Mouse (Mus musculus) embryonic facial prominence, embryonic 15.5 days (tissue): Measurements from ENCODE around the gene Mslnl. TPM values are rescaled to one million over a fixed set of nuclear protein-coding genes. Genes with fewer than 3 reads are reported as not detected.

ENCODE experiments used
- ATAC-seq: fragments of 200-750 bp; cut with Nextera tagmentation; 2 replicates; pipeline ENCODE4 v1.8.0; 2017; ENCODE audit warnings: low read depth, moderate TSS enrichment; ENCODE audit not compliant: insufficient number of reproducible peaks, low FRiP score, low TSS enrichment
- H3K27ac ChIP-seq: fragments of 300-500 bp; sonication (generic); replicated peaks from 2 replicates; pipeline ENCODE4 v1.5.1; 2015; ENCODE audit warnings: mild to moderate bottlenecking, inconsistent platforms
- H3K27me3 ChIP-seq: fragments of 300-500 bp; sonication (generic); 2 replicates; pipeline ENCODE4 v1.6.1; 2015; ENCODE audit warnings: inconsistent platforms
- H3K36me3 ChIP-seq: fragments of 300-500 bp; sonication (generic); 2 replicates; pipeline ENCODE4 v1.6.1; 2015; ENCODE audit warnings: mild to moderate bottlenecking, inconsistent platforms
- H3K4me1 ChIP-seq: fragments of 300-500 bp; sonication (generic); 2 replicates; pipeline ENCODE4 v1.6.1; 2015; ENCODE audit warnings: inconsistent platforms
- H3K4me2 ChIP-seq: fragments of 300-500 bp; sonication (generic); replicated peaks from 2 replicates; pipeline ENCODE4 v1.6.1; 2015; ENCODE audit warnings: mild to moderate bottlenecking, inconsistent platforms
- H3K4me3 ChIP-seq: fragments of 300-500 bp; sonication (generic); replicated peaks from 2 replicates; pipeline ENCODE4 v1.5.1; 2015; ENCODE audit warnings: mild to moderate bottlenecking, inconsistent platforms
- H3K9ac ChIP-seq: fragments of 300-500 bp; sonication (generic); 2 replicates; pipeline ENCODE4 v1.6.1; 2015; ENCODE audit warnings: inconsistent platforms
- H3K9me3 ChIP-seq: fragments of 300-500 bp; sonication (generic); replicated peaks from 2 replicates; pipeline ENCODE4 v1.6.1; 2016; ENCODE audit warnings: inconsistent platforms
- WGBS: fragments of 180-500 bp; shearing (Covaris S2); methylation state at CpG from one replicate; pipeline ENCODE4 v1.1.7; 2015; 5-methylcytosine and 5-hydroxymethylcytosine counted together
- polyA plus RNA-seq: library from polyadenylated mRNA; unstranded; fragments of >200 nt; fragmentation: Nextera tagmentation; extraction: Ambion mirVana; gene quantifications from 2 replicates; pipeline ENCODE4 v1.2.1, GENCODE M21; 2015

Mslnl gene
- polyA plus RNA-seq, 1 experiment from 2014 or later: 3.9 TPM

DNA sequence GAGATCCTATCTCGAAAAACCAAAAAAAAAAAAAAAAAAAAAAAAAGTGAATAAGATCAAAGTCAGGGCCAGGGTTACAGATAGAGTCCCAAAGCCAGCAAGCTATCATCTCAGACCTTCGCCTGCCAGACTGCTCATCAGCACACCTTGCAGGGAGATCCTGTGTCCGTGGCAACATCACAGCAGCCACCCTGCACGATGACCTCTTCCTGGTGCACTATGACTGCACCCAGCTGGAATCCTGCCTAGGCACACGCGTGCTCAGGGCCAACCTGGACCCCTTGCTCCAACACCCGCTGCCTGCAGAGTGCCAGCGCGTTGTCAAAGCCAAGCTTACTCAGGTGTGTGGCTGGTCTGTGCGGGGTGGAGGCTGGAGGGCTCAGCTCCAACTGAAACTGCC lies 8.5 kb downstream of the Mslnl start:
- no peaks in the 10 kb centered on the region for H3K4me1 ChIP-seq
- no peaks in the 10 kb centered on the region for H3K36me3 ChIP-seq
- WGBS: 73% methylated on average over 10 of the region's 10 CpGs
- H3K4me2 ChIP-seq: no peak overlapping the region
- H3K27ac ChIP-seq: no peak overlapping the region
- H3K9ac ChIP-seq: no peak overlapping the region
- no peaks in the 10 kb centered on the region for H3K27me3 ChIP-seq
- no peaks in the 10 kb centered on the region for H3K9me3 ChIP-seq
- ATAC-seq: no peak
- no peak overlapping the region for H3K4me3 ChIP-seq

DNA sequence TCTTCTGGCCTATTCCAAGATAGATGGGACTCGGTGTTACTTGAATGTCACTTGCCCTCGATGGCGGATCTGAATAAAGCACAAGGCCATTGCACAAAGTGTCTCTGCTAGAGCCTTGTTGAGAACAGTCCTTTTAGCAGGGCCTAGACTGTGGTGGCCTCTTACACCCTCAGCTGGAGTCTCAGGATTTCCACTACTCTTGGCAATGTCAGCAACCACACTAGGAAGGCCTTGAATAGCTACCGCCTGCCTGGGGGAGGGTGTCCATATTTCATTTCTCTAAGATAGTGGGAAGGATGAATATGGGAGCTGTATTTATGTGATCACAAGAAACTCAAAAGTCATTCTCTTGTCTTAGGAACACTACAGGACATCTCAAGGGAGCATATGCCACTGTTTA lies 12.4 kb downstream of the Mslnl start:
- H3K4me3 ChIP-seq: no peak overlapping the region
- no peaks in the 10 kb centered on the region for H3K9me3 ChIP-seq
- WGBS: 93% methylated on average over 4 of the region's 4 CpGs
- H3K27me3 ChIP-seq: no peaks in the 10 kb centered on the region
- peaks cover 7% of the 10 kb centered on the region; the same call in 1 of the 2 replicates for H3K4me1 ChIP-seq
- no peak overlapping the region for H3K27ac ChIP-seq
- no peak for ATAC-seq
- H3K36me3 ChIP-seq: no peaks in the 10 kb centered on the region
- H3K9ac ChIP-seq: no peak overlapping the region
- H3K4me2 ChIP-seq: no peak overlapping the region

- Histone ChIP-seq H3K4me3 (no peak overlapping the region), H3K4me2 (no peak overlapping the region), H3K36me3 (no peaks in the 10 kb centered on the region), H3K9ac (no peak overlapping the region), H3K4me1 (peaks cover 7% of the 10 kb centered on the region; the same call in 1 of the 2 replicates), H3K27ac (no peak overlapping the region), H3K9me3 (no peaks in the 10 kb centered on the region), H3K27me3 (no peaks in the 10 kb centered on the region)
- ATAC-seq: no peak
- 79% methylated on average over 6 of the region's 6 CpGs for WGBS
Measured at GRCm38 (mm10) chr17:25749314-25749713, 13.5 kb downstream of the Mslnl start.

DNA sequence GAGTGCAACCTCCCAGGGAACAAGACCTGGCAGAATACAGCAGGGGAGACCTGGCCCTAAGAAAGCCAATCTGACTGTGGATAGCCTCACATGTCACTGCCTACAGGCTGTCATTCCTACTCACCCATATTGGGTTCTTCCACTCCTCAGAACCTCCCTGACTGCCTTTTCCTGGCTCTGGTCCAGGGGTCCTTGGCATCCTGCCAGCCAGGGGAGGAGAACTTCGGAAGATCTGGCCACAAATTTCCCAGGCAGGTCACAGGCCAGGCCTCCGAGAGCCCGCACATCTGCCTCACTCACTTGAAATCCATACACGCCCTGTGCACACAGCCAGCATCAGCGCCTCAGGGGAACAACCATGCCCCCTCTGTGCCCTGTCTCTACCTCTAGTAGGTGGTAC lies 15.6 kb downstream of the Mslnl start:
- Histone ChIP-seq H3K27ac (no peak overlapping the region), H3K27me3 (no peaks in the 10 kb centered on the region), H3K4me2 (no peak overlapping the region), H3K4me3 (no peak overlapping the region), H3K4me1 (peaks cover 7% of the 10 kb centered on the region; the same call in 1 of the 2 replicates), H3K9me3 (no peaks in the 10 kb centered on the region), H3K36me3 (no peaks in the 10 kb centered on the region), H3K9ac (no peak overlapping the region)
- WGBS: 38% methylated on average over 5 of the region's 5 CpGs
- ATAC-seq: no peak

GRCm38 (mm10) chr17:25754241-25754640 lies 18.4 kb downstream of the Mslnl start, which contains the start of gene Msln:
TSS of gene Msln (minus strand) at chr17:25754378.
- H3K9ac ChIP-seq: no peak within 1 kb of the TSS
- H3K27ac ChIP-seq: no peak within 1 kb of the TSS
- no peaks in the 10 kb centered on the region for H3K27me3 ChIP-seq
- H3K4me2 ChIP-seq: no peak within 1 kb of the TSS
- WGBS: 82% methylated on average over 9 of the region's 9 CpGs
- no peaks in the 10 kb centered on the region for H3K36me3 ChIP-seq
- H3K4me1 ChIP-seq: peaks cover 7% of the 10 kb centered on the region; the same call in 1 of the 2 replicates
- no peak within 1 kb of the TSS for H3K4me3 ChIP-seq
- ATAC-seq: no peak
- no peaks in the 10 kb centered on the region for H3K9me3 ChIP-seq

- H3K9ac ChIP-seq: no peak overlapping the region
- no peak overlapping the region for H3K4me2 ChIP-seq
- no peak overlapping the region for H3K27ac ChIP-seq
- no peaks in the 10 kb centered on the region for H3K27me3 ChIP-seq
- no peaks in the 10 kb centered on the region for H3K9me3 ChIP-seq
- ATAC-seq: no peak
- WGBS: 72% methylated on average over 4 of the region's 4 CpGs
- peaks cover 7% of the 10 kb centered on the region; the same call in 1 of the 2 replicates for H3K4me1 ChIP-seq
- H3K4me3 ChIP-seq: no peak overlapping the region
- H3K36me3 ChIP-seq: no peaks in the 10 kb centered on the region
Measured at GRCm38 (mm10) chr17:25755086-25755485, 19.2 kb downstream of the Mslnl start.

DNA sequence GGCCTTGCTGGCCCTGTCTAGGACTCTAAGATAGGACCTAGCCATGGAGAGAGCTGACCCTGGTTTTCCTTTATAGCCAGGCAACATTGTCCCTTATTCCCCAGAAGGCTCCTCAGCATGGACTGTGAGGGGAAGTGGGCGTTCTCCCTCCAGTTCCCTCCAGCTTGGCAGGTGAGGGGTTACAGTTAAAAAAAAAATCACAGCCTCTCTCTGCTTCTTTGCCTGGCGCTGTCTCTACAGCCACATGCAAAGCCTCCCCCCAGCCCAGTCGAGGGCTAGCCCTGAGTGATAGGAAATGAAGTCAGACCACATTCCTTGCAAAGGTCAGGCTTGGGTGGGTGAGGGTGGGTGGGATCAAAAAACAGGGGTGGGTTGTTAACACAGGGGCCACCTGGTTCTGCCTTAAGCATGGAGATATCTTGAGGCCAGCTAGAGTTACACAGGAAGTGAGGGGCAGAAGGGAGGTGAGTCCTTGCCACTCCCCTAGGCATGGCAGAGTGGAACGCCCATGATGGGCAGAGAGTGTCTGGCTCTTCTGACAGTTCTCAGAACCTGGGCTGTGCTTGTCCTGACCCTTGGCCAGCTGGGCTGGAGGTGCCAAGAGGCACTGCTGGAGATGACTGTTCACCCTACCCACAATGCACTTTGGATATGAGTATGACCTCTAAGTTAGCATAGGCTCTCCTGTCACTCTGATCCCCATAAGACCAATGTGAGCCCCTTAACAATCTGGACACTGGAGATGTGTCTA lies 20.0 kb downstream of the Mslnl start:
- 29% methylated on average over 4 of the region's 4 CpGs for WGBS
- Histone ChIP-seq H3K9me3 (no peaks in the 10 kb centered on the region), H3K4me1 (peaks cover 7% of the 10 kb centered on the region; the same call in 1 of the 2 replicates), H3K4me2 (no peak overlapping the region), H3K9ac (no peak overlapping the region), H3K27ac (no peak overlapping the region), H3K36me3 (no peaks in the 10 kb centered on the region), H3K27me3 (no peaks in the 10 kb centered on the region), H3K4me3 (no peak overlapping the region)
- no peak for ATAC-seq

DNA sequence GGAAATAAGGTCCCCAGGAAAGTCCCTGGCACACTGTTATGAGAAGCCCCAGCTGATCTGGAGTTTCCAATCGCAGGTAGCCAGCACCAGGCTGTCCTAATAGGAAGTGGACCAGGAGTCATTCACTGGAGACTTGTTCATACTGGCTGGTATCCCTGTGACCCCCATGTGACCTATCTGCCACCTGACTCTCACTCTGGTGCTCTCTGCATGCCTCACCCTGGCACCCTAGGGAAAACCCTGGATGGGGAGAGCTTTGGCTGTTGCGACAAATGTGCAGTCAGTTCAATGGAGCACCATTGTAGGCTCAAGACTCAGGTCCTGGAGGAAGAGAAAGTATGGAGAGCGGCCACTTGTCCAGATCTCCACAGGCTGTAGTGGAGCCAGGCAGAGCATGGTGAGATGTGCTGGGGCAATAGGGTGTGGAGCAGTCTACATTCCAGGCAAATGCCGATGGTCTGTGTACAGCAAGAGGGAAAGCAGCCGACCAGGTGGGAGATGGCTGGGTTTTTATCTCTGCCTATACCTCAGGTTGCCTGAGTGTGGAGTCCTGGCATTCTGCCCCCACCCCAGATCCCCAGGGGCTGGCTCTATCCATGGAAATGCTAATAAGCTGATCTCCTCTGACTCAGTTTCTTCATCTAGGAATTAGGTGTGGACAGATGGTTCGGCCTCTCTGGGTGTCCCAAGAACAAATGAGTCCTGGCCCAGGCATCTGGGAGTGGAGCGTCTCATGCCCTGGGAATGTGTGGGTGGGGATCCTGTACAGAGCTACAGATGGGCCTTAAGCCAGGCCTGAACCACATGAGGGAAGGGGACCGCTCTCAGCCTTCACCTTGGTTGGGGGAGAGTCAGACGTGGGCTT lies 20.8 kb downstream of the Mslnl start:
- Histone ChIP-seq H3K27ac (no peak overlapping the region), H3K36me3 (no peaks in the 10 kb centered on the region), H3K4me3 (no peak overlapping the region), H3K4me2 (no peak overlapping the region), H3K4me1 (peaks cover under 1% of the 10 kb centered on the region; the same call in 1 of the 2 replicates), H3K9ac (no peak overlapping the region), H3K9me3 (no peaks in the 10 kb centered on the region), H3K27me3 (no peaks in the 10 kb centered on the region)
- no peak for ATAC-seq
- 75% methylated on average over 9 of the region's 9 CpGs for WGBS

DNA sequence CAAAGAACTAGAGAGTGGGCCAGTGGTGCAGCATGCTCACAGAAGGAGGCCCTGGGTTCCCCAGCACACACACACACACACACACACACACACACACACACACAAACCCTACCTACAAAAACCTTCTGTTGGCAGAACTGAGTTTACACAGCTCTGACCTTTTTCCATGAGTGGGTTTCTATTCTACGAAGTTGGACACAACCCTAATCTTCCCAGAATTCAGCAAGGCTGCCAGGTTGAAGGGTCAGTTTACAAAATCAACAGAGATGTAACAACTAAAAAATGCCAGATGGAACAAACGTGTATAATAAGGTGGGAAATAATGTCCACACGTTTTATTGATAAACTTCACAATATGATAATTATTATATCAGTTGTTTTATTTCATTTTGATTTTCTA lies 21.8 kb downstream of the Mslnl start:
- ATAC-seq: no peak
- WGBS: 56% methylated on average over 3 of the region's 3 CpGs

GRCm38 (mm10) chr17:25760148-25760547 lies 24.3 kb downstream of the Mslnl start:
- WGBS: 69% methylated on average over 8 of the region's 8 CpGs
- H3K9me3 ChIP-seq: no peaks in the 10 kb centered on the region
- no peaks in the 10 kb centered on the region for H3K27me3 ChIP-seq
- no peak overlapping the region for H3K27ac ChIP-seq
- no peaks in the 10 kb centered on the region for H3K36me3 ChIP-seq
- no peak overlapping the region for H3K9ac ChIP-seq
- H3K4me1 ChIP-seq: no peaks in the 10 kb centered on the region
- no peak overlapping the region for H3K4me3 ChIP-seq
- ATAC-seq: no peak
- H3K4me2 ChIP-seq: no peak overlapping the region

More for the DNA sequence above, 21.8 kb downstream of the Mslnl start:
- Histone ChIP-seq H3K4me2 (no peak overlapping the region), H3K27ac (no peak overlapping the region), H3K4me1 (no peaks in the 10 kb centered on the region), H3K9me3 (no peaks in the 10 kb centered on the region), H3K27me3 (no peaks in the 10 kb centered on the region), H3K9ac (no peak overlapping the region), H3K4me3 (no peak overlapping the region), H3K36me3 (no peaks in the 10 kb centered on the region)

DNA sequence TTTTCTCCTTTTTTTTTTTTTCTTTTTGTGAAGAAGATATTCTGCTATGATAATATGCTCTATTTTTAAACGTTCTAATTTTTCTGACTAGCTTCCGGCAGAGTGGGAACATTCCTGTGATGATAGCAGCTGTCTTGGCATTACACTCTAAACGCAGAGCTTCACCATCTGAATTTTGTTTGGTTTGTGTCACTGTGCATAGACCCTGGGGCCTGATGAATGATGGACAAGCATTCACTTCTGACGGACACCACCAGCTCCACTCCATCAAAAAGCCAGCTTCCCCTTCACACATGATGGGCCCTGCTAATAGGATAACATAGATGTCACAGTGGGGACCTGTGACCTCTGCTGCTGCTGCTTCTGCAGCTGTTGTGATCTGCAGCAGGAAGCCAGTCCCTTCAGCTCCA lies 25.7 kb downstream of the Mslnl start:
- H3K27me3 ChIP-seq: no peaks in the 10 kb centered on the region
- ATAC-seq: no peak
- WGBS: 33% methylated on average over 4 of the region's 4 CpGs

More for the DNA sequence above, 25.7 kb downstream of the Mslnl start:
- no peak overlapping the region for H3K4me2 ChIP-seq
- H3K9ac ChIP-seq: no peak overlapping the region
- no peak overlapping the region for H3K27ac ChIP-seq
- H3K4me3 ChIP-seq: no peak overlapping the region
- no peaks in the 10 kb centered on the region for H3K4me1 ChIP-seq
- no peaks in the 10 kb centered on the region for H3K9me3 ChIP-seq
- no peaks in the 10 kb centered on the region for H3K36me3 ChIP-seq
